Mouse (Mus musculus): ENCODE measurements around the gene BC049715. TPM values are rescaled to one million over a fixed set of nuclear protein-coding genes. Genes with fewer than 3 reads are reported as not detected.

BC049715 gene
- polyA plus RNA-seq, 3 experiments from 2014 or later, result 0.44 to 2.3 (median 0.62) TPM

DNA sequence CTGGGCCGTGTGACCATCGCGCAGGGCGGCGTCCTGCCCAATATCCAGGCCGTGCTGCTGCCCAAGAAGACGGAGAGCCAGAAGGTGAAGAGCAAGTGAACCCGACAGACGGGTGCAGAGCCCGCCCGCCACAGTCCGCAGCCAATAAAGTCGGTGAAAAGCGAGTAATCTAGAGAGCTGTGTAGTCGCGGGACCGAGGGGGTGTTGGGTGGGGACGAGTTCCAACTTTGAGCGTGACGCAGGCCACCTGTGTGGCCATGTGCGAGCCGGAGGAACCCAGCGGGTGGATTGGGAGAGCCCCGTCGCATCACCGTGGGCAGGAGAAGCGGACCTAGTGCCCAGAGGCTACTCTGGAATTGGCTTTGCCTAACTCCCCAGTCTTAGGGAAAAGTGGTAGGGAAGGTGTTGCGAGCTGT, 18.8 kb upstream of the BC049715 start:
- ATAC-seq, result peak; percentile 5

DNA sequence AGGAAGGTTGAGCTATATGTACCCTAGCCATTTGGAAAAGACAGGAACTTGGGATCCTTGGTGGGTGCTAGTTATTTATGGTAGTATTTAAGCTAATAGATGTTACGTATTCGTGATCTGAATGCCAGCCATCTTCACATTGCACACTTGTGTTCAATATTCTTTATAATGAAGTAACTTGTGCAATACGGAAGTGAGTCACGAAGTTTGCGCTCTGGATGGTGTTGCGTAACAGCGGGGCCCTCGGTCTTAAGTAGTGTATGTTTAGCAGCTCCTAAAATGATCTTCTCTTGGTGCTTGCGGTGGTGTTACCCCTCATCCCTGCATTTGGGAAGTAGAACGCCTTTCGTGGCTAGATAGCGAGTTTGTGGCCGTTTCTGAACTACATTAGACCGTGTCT, 18.3 kb upstream of the BC049715 start:
- ATAC-seq, result peak; percentile 46

DNA sequence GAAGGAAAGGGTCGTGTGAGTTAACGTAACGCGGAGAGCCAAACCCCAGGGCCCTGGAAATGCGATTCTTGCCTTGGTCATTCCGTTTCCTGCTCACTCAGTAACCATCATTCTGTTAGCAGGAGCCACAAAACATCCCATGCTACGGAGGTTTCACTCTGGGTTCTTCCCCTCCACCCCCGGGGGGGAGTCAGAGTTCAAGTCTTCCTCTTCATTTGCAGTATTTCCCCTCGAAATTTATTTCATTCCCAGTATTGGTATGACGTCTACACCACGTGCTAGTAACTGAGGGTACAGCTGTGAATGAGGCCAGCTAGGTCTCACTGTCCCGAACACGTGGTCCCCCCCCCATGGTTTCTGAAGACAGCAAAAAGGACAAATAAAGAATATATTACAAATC, 17.8 kb upstream of the BC049715 start:
- ATAC-seq, result no peak

DNA sequence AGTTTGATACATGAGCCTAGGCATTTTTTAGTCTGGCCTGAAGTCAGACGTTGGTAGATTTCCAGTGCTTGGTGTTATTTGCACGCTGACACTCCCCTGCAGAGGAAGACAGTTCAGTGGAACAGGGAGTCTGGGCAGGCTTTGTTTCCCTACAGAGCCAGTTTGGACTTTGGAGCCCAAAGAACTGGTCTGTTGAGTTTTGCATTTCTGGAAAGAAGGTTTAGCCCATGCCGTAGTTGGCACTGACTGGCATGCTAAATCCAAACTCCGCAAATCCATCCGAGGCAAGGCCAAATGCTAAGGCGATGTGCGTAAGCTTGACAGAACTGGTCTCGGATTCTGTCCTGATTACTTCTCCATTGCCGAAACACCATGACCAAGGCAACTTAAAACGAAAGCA, 16.2 kb upstream of the BC049715 start:
- ATAC-seq, result no peak

DNA sequence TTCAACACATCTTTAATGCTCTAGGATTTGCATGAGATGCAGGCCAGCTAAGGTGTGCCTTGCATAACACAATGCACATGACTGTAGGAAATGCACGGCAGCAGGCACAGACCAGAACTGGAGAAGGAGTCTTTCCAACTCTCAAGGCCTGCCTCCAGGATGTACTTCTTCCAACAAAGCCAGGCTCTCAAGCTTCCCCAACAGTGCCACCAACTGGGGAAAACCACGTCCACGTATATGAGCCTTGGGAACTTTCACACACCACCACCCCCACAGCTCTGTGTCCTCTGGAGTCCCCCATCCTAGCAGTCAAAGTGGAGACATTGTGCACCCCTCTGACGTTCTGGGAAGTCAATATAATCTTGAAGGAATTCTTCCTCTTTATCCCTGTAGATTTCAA, 14.3 kb upstream of the BC049715 start:
- no peak for ATAC-seq

DNA sequence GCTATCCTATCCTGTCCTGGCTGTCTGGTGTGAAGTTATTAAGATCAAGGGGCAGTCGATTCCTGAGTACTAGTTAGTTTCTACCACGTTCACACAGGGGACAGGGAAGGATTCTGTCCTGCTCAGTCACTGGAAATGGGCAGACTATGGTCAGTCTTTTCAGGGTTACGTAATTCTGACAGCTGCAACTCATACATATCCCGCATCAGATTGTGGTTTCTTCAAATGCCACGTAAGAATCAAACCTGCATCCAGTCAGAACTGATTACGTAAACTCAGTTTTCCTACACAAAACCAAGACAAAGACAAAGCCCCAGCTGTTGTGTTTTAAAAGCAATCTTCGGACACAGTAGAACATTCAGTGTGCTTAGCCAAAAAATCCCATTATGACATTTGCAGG, 12.0 kb upstream of the BC049715 start:
- ATAC-seq, result no peak

DNA sequence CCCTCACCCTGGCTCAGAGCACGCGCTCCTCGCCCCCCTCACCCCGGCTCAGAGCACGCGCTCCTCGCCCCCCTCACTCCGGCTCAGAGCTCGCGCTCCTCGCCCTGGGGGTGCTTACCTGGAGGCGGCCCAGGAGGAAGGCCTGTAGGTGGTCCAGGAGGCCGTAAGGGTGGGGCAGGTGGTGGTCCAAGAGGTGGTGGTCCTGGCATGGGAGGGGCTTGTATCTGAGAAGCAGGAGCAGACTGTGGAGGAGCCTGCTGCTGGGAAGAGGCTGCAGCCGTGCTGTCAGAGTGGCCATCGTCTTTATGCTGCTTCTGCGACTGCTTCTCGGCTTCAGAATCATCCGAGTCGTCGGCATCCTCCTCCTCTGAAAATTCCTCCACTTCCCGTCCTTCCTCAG, 10.6 kb upstream of the BC049715 start:
- ATAC-seq, result no peak

DNA sequence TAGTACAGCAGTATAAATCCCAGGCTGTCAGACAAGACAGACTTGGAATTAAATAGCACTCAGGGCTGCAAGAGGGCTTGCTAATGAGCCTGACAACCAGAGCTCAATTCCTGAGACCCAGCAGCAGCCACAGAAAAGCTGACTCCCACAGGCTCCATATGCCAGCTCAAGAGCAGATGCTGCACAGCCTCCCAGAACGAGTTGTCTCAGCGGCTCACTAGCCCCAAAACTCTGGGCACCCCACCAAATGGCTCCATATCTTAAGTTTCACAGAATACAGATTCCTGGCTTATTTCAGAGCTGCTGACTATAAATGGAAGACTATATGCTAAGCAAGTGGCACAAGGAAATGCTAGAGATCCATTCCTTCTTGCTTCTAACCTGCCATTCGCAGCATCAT, 9.9 kb upstream of the BC049715 start:
- no peak for ATAC-seq

DNA sequence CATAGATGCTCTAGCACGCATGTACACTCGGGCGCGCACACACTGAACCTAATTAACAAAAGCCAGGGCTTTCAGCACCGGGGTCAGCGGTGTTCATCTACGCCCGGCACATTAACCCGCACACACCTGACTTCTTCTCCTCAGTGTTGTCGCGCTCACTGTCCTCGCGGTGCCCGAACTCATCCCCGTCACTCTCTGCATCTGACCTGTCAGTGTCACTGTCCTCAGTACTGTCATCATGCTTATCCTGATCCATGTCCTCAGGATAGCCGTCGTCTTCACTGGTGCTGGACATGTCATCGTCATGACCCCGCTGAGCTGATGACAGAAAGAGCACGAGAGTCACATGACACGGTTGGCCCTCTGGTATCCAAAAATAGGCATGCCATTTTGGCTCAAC, 7.0 kb upstream of the BC049715 start:
- no peak for ATAC-seq

DNA sequence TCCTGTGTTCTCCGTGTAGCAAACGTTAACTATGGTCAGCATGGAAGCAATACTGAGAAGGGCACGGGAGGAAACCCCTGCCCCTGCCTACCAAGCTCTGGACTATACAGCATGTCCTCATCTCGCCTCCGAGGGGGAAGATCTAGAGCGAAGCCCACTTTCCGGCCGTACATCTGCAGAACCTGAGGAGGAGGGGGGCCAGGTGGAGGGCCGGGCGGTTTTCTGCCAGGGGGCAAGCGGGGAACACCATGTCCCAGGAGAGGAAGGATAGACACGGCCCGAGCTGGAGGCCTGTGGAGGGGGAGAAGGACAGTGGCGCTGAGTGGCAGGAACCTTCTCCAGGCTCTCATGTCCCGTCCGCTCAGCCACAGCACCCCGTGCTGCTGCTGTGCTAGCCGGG, 6.3 kb upstream of the BC049715 start:
- no peak for ATAC-seq

DNA sequence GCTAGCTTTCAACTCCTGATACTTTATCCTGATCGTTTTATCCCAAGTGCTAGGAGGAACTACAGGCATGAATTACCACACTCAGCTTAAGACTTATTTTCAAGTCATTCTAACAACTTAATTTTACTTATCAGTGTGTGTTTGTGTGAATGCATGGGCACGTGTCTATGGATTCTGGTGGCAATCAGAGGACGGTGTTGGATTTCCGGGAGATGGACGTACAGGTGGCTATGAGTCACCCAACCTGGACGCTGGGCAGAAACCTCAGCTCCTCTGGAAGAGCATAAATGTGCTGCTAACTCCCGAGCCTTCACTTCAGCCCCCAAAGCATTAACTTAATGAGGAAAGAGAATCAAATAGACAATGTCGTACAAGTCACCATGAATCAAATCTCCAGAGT, 2.4 kb upstream of the BC049715 start:
- ATAC-seq, result no peak

DNA sequence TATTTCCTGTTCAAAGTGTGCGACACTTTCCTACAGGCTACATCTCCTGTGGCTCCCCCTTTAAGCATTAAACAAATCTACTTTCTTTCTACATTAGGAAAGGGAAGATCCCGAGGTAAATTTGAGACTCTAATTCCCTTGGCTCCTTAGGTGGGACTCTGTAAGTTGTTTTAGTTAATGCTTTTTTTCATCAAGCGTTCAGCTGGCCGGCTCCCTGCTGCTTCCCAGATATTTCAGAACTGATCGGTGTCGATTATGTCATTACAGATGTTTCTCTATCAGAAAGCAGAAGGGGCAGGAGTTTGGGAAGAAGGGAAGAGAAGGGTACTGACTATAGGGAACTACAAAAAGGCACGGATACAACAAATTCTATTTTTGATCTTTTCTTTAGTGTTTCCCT, 310 bp upstream of the BC049715 start:
- no peak for ATAC-seq

DNA sequence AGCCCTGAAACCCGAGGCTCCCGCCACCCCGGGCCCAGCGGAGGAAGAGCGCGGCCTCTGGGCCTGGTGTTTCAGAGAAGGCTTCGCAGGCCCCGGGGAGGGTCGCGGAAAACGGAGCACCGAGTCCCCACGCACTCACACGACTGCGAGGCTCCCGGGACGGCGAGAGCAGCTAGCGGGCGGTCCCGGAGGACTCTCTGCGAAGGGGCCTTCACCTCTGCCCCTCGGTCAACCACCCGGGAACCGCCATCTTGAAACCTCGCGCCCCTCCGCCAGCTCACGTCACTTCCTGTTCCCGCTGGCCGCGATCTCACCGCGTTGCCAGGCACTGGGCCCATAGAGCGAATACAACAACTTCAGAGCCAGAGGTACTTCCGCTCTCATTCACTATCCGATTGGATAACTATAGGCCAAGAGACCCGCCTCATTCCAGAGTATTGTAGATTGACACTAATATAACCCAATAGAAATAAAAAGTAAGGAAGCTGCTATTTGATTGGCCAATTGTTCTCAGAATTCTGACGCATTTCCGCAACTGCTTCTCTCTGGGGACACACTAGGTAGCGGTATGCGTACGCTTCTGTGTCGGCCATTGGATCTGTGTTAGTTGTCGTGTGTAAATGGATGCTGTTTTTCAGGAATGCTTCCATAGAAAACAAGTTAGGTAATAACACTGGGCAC, 595 bp downstream of the BC049715 start, which contains the start of gene Wbp11:
TSS of gene Wbp11 (minus strand) at position 353 of the 681 bp plus-strand sequence.
- ATAC-seq, result peak; percentile 99

DNA sequence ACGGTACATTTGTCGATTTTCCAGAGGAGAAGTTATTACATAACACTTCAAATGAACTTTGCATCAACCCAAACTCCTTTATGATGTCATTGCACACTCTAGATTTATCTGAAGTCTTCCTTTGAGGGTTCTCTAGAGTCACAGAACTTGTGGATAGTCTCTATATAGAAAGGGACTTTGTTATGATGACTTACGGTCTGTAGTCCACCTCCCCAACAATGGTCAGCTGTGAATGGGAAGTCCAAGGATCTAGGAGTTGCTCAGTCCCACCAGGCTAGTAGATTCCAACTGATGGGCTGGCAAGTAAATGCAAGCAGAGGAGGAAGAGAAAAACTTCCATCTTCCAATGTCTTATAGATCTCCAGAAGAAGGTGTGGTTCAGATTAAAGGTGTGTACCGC, 1.3 kb downstream of the BC049715 start:
- no peak for ATAC-seq

DNA sequence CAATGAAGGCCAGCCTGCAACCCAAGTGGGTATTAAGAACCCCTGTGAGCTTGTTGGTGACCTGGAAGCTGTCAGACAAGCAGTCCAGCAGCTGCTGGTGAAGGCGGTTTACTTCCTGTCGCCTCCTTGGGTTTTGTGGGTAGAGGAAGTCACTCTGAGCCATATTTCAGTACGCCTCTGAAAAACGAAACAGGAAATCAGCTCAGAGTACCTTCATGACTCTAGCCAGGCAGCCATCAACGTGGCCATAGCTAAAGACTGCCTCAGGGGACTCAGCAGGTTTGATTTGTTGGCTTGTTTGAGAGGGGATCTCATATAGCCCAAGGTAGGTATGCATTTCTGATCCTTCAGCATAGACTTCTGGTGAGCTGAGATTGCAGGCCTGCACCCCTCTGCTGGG, 4.3 kb downstream of the BC049715 start:
- no peak for ATAC-seq

DNA sequence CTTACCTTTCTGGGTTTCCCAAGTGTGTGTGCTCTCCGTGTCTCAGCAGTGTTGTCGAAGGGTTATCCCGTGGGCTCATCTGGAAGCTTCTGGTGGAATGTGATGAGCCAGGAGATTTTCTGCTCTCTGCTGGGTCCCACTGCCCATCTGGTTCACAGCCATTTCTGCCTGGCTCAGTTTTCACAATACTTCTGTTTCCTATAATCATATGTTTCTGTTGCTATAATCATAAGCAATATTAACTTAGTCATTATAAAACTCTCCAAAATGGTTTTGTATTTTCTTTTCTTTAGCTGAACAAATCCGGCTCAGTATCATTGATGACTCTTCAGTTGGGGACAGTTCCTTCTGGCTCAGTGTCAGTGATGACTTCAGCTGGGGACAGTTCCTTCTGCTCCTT, 7.9 kb downstream of the BC049715 start, which contains the start of gene Smco3:
TSS of gene Smco3 (minus strand) at position 101 of the 400 bp plus-strand sequence.
- ATAC-seq, result peak; percentile 38

DNA sequence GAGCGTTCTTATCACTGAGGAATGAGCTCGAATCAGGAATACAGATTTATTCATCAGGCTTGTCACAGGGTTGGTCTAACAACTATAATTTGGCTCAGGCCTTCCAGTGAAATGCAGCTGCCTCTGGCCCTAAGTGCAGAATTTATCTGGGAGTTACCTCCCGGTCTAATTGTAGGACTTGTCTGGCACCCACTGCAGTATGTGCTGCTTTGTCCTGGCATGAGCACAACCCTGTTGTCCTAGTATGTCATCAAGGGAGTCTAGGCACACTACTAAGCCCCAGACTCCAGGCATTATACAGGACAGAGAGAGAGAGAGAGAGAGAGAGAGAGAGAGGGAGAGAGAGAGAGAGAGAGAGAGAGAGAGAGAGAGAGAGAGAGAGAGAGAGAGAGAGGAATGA, 9.9 kb downstream of the BC049715 start:
- ATAC-seq, result no peak

DNA sequence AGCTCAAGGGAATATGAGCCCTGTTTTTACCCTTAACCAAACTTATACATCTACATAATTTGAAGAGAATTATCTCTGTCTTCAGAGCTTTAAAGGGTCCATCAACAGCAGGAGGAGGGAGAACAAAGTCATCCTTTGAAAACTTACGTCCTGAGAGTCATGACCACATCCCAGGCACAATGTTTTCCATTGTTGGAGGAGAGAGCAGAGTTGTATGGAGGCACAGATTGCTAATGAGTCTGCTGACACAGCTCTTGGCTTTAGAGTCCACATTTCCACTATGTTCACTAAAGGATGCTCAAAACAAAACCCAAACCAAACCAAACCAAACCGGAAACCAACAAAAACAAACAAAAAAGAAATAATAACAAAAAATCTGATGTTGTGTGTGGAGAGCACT, 17.5 kb downstream of the BC049715 start:
- ATAC-seq, result no peak

DNA sequence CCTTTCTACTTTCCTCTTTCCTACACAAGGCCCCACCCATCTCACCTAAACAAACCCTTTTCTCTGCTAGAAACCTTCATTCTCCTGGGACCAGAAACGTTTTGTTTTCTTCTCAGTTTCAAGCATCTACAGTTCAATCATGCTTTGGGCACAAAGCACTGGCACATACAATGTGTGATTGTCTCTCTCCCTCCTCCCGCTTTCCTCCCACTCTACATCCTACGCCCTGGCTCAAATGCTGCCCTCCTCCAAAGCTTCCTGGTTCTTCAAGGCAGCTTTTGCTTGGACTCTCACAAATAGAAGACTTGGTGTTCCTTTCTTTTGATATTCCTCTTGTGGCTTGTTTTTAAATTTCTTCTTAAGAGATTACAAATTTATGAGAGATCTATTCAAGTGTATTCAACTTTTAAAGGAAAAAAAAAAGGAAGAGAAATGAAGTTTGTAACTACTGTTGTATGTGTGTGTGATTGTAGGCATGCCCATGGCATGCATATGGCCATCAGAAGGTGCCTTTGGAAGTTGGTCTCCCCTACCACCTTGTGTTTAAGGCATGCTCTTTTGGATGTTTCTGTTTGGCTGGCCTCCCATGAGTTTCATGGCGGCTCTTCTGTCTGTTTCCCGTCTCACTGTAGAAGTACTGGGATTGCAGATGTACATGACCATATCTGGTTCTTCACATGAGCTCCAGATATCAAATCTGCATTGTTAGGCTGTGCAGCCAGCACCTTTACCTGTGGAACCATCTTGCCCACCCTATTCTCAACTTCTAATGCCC, 18.5 kb downstream of the BC049715 start:
- ATAC-seq, result no peak

DNA sequence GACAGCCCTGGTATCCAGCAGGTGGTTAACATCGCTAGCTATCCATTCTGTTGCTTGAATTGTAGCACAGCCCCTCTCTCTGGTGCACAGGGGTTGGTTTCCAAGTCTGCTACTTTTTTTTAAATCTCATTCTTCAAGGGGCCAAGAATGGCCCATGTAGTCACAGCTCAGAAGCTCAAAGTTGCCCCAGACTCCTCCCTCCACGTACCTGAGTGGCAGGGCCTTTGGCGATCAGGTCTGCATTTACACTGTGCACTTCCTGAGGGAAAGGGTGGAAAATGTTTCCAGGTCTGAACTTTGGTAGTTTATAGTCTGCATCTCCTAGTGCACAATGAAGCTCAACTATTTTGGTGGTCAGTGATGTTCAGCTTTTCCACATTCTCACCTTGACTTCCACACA, 19.8 kb downstream of the BC049715 start:
- ATAC-seq, result no peak

DNA sequence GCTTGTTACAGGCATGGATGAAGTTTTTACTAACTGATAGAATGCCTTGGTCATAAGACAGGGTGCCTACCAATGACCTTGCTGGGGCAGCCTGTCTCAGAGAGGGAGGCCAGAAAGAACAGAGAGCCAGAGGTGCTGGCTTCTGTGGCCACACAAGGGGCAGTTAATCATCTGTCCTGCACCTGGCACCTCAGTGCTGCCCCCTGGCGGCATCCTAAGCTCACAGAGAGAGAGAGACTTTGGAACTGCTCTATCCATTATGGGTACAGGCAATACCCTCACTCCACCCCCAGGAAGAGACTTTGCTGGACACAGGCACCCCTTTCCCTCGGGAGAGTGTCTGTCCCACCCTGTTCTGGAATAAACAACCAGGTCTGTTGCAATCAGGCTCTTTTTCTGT, 20.4 kb downstream of the BC049715 start:
- peak; percentile 43 for ATAC-seq

DNA sequence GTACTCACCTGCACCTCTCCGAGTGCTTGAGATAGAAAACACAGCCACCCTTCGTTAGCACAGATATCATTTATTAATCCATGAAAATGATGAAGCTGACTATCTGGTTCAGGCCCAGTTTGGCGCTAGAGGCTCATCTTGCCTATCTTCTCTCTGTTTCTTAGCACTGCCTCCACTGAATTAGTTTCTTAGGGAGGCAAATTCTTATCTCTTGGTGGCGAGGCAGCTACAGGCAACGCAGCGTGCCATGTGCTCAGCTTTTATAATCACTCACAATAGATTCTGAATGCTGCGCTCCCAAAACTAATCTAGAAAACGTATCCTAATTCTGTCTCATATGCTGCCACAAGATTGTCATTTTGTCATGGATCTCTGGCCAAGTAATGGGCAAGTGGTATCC, 21.0 kb downstream of the BC049715 start:
- no peak for ATAC-seq

DNA sequence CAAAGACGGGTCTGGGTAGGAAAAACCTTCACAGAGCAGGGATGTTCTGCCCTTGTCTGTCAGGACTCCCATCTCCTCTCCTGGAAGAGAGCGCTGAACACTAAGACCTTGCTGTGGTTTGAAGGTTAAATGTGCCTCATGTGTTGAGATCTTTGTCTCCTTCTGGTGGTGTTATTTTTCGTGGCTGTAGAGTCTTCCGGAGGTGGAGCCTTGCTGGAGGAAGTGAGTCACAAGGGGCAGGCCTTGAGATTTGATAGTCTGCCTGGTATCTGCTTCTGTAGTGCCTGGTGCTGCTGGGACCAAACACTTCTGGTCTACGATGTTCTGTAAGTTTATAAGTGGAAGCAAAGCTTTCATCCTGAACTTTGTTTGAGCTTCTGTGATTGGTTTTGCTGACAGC, 21.5 kb downstream of the BC049715 start:
- no peak for ATAC-seq

DNA sequence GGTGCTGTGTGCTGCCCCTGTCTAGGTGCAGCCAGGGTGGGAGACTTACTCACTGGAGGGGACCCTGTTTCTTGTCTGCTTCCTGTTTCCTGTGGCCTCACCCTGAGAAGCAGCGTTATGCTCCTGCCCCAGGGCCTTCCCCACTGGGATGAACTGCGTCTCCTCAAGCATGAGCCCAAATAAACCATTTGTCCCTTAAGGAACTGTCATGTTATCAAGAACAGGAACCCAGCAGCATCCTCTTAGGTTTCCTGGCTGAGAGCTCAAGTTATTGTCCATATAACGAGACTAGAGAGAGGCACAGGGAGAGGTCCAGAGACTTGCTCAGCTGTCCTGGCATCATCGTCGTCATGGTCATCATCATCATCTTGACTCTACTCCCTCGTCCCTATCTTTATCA, 22.8 kb downstream of the BC049715 start:
- ATAC-seq, result no peak
